Mouse (Mus musculus) neural tube, embryonic 12.5 days (tissue): ENCODE data around the gene Gabpb1. TPM values are rescaled to one million over a fixed set of nuclear protein-coding genes. Genes with fewer than 3 reads are reported as not detected.

Experiments used
- ATAC-seq: fragments of 200-750 bp; cut with Nextera tagmentation; 2 replicates; pipeline ENCODE4 v1.8.0; 2017; ENCODE audit warnings: low read depth, mild to moderate bottlenecking, moderate TSS enrichment, moderate library complexity; ENCODE audit not compliant: low FRiP score
- H3K27ac ChIP-seq: fragments of 300-500 bp; sonication (generic); 2 replicates; pipeline ENCODE4 v1.5.1; 2016
- H3K27me3 ChIP-seq: fragments of 300-500 bp; sonication (generic); replicated peaks from 2 replicates; pipeline ENCODE4 v1.6.1; 2016; ENCODE audit warnings: mild to moderate bottlenecking
- H3K36me3 ChIP-seq: fragments of 300-500 bp; sonication (generic); 2 replicates; pipeline ENCODE4 v1.6.1; 2016; ENCODE audit warnings: mild to moderate bottlenecking
- H3K4me1 ChIP-seq: fragments of 300-500 bp; sonication (generic); 2 replicates; pipeline ENCODE4 v1.6.1; 2016
- H3K4me2 ChIP-seq: fragments of 300-500 bp; sonication (generic); replicated peaks from 2 replicates; pipeline ENCODE4 v1.6.1; 2016; ENCODE audit warnings: mild to moderate bottlenecking
- H3K4me3 ChIP-seq: fragments of 300-500 bp; sonication (generic); 2 replicates; pipeline ENCODE4 v1.5.1; 2016
- H3K9ac ChIP-seq: fragments of 300-500 bp; sonication (generic); 2 replicates; pipeline ENCODE4 v1.6.1; 2016; ENCODE audit warnings: mild to moderate bottlenecking
- H3K9me3 ChIP-seq: fragments of 300-500 bp; sonication (generic); 2 replicates; pipeline ENCODE4 v1.6.1; 2016; ENCODE audit warnings: mild to moderate bottlenecking
- WGBS: fragments of 180-500 bp; shearing (Covaris S2); methylation state at CpG from one replicate; pipeline ENCODE4 v1.1.7; 2016; 5-methylcytosine and 5-hydroxymethylcytosine counted together
- polyA plus RNA-seq: library from polyadenylated mRNA; unstranded; fragments of >200 nt; fragmentation: Nextera tagmentation; extraction: Ambion mirVana; gene quantifications from 2 replicates; pipeline ENCODE4 v1.2.1, GENCODE M21; 2016

Gene Gabpb1
- polyA plus RNA-seq, 1 experiment from 2014 or later = 66.3 TPM

- ATAC-seq = no peak
- H3K4me1 ChIP-seq = no peaks in the 10 kb centered on the region
- no peak overlapping the region for H3K4me2 ChIP-seq
- H3K27me3 ChIP-seq = no peaks in the 10 kb centered on the region
- no peak overlapping the region for H3K9ac ChIP-seq
- no peaks in the 10 kb centered on the region for H3K36me3 ChIP-seq
- H3K9me3 ChIP-seq = no peaks in the 10 kb centered on the region
- no peak overlapping the region for H3K4me3 ChIP-seq
- 79% methylated on average over 14 of the region's 14 CpGs for WGBS
- no peak overlapping the region for H3K27ac ChIP-seq
These were observed 75.6 kb downstream of the Gabpb1 start for GRCm38 (mm10) chr2:126600533-126600932.

- Histone ChIP-seq H3K27ac (no peak overlapping the region), H3K4me2 (no peak overlapping the region), H3K4me3 (no peak overlapping the region), H3K4me1 (no peaks in the 10 kb centered on the region), H3K27me3 (no peaks in the 10 kb centered on the region), H3K9me3 (no peaks in the 10 kb centered on the region), H3K9ac (no peak overlapping the region), H3K36me3 (no peaks in the 10 kb centered on the region)
- ATAC-seq = no peak
- whole genome bisulfite sequencing = 12% methylated on average over 3 of the region's 3 CpGs
These were observed 77.1 kb downstream of the Gabpb1 start for GRCm38 (mm10) chr2:126599005-126599404.

GRCm38 (mm10) chr2:126598359-126598758 is 77.8 kb downstream of the Gabpb1 start:
- no peak for ATAC-seq
- Histone ChIP-seq H3K9me3 (no peaks in the 10 kb centered on the region), H3K27ac (no peak overlapping the region), H3K4me3 (no peak overlapping the region), H3K4me2 (no peak overlapping the region), H3K9ac (no peak overlapping the region), H3K27me3 (no peaks in the 10 kb centered on the region), H3K4me1 (no peaks in the 10 kb centered on the region), H3K36me3 (no peaks in the 10 kb centered on the region)
- 74% methylated on average over 2 of the region's 2 CpGs for WGBS

GRCm38 (mm10) chr2:126597279-126598241 is 78.6 kb downstream of the Gabpb1 start:
- Histone ChIP-seq H3K27me3 (no peaks in the 10 kb centered on the region), H3K9ac (no peak overlapping the region), H3K4me3 (no peak overlapping the region), H3K27ac (no peak overlapping the region), H3K36me3 (no peaks in the 10 kb centered on the region), H3K9me3 (no peaks in the 10 kb centered on the region), H3K4me1 (no peaks in the 10 kb centered on the region), H3K4me2 (no peak overlapping the region)
- WGBS = 88% methylated on average over 20 of the region's 20 CpGs
- no peak for ATAC-seq

GRCm38 (mm10) chr2:126596347-126597072 is 79.6 kb downstream of the Gabpb1 start:
- no peak overlapping the region for H3K4me2 ChIP-seq
- no peaks in the 10 kb centered on the region for H3K36me3 ChIP-seq
- no peak for ATAC-seq
- no peaks in the 10 kb centered on the region for H3K27me3 ChIP-seq
- no peak overlapping the region for H3K4me3 ChIP-seq
- H3K27ac ChIP-seq = no peak overlapping the region
- WGBS = 91% methylated on average over 7 of the region's 7 CpGs
- H3K9me3 ChIP-seq = no peaks in the 10 kb centered on the region
- H3K4me1 ChIP-seq = no peaks in the 10 kb centered on the region
- H3K9ac ChIP-seq = no peak overlapping the region

DNA sequence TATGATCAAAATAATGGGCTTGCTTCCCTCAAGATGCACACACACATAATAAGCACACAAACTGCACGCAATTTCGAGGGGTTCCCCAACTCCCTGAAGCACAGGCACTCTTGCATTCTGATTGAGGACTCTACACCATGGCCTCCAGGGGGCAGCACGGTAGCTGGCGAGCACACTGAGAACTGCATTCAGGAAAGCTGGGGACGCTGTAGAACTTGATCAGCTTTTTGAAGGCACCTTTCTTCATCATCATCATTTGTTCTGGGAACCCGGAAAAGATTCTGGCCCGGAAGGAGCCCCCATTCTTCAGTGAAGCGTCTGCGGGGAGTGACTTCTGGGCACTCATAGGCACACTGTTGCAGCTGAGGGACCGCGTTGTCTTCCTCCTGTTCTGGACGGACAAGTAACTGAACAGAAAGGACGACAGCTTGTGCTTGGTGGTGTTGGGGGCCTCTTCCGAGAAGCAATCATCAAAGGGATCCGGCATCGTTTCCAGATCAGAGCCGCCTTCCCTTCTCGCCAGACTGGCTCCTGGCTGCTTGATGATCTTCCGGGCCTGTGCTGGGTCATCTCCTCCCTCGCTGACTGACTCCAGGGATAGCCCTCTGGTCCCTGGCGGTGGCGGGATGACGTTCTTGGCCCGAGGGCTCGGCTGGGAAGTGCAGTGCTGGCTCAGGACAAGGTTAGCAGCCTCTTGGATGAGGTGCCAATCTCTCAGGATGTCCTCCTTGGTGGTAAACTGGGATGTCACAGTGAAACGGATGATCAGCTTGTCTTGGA is 82.1 kb downstream of the Gabpb1 start:
- Histone ChIP-seq H3K4me2 (peak overlapping the region; percentile 60), H3K36me3 (no peaks in the 10 kb centered on the region), H3K4me1 (no peaks in the 10 kb centered on the region), H3K9ac (no peak overlapping the region), H3K9me3 (no peaks in the 10 kb centered on the region), H3K27ac (no peak overlapping the region), H3K27me3 (no peaks in the 10 kb centered on the region), H3K4me3 (peak overlapping the region; percentile 20)
- 32% methylated on average over 26 of the region's 26 CpGs for WGBS
- no peak for ATAC-seq

GRCm38 (mm10) chr2:126591304-126591703 is 84.8 kb downstream of the Gabpb1 start:
- no peaks in the 10 kb centered on the region for H3K36me3 ChIP-seq
- H3K9me3 ChIP-seq = no peaks in the 10 kb centered on the region
- no peak overlapping the region for H3K27ac ChIP-seq
- no peaks in the 10 kb centered on the region for H3K27me3 ChIP-seq
- 89% methylated on average over 4 of the region's 4 CpGs for WGBS
- no peak overlapping the region for H3K9ac ChIP-seq
- H3K4me3 ChIP-seq = no peak overlapping the region
- ATAC-seq = no peak
- H3K4me1 ChIP-seq = no peaks in the 10 kb centered on the region
- no peak overlapping the region for H3K4me2 ChIP-seq

GRCm38 (mm10) chr2:126587468-126587867 is 88.7 kb downstream of the Gabpb1 start:
- H3K36me3 ChIP-seq = no peaks in the 10 kb centered on the region
- H3K27me3 ChIP-seq = no peaks in the 10 kb centered on the region
- H3K9ac ChIP-seq = no peak overlapping the region
- H3K4me1 ChIP-seq = no peaks in the 10 kb centered on the region
- no peaks in the 10 kb centered on the region for H3K9me3 ChIP-seq
- no peak for ATAC-seq
- no peak overlapping the region for H3K27ac ChIP-seq
- H3K4me2 ChIP-seq = no peak overlapping the region
- no peak overlapping the region for H3K4me3 ChIP-seq
- WGBS = 79% methylated on average over 3 of the region's 3 CpGs

- H3K36me3 ChIP-seq = no peaks in the 10 kb centered on the region
- no peaks in the 10 kb centered on the region for H3K27me3 ChIP-seq
- no peak overlapping the region for H3K4me3 ChIP-seq
- WGBS = 85% methylated on average over 8 of the region's 8 CpGs
- no peak overlapping the region for H3K4me2 ChIP-seq
- no peak overlapping the region for H3K9ac ChIP-seq
- no peak overlapping the region for H3K27ac ChIP-seq
- no peak for ATAC-seq
- H3K9me3 ChIP-seq = no peaks in the 10 kb centered on the region
- H3K4me1 ChIP-seq = no peaks in the 10 kb centered on the region
These were observed 91.3 kb downstream of the Gabpb1 start for GRCm38 (mm10) chr2:126584621-126585369.

DNA sequence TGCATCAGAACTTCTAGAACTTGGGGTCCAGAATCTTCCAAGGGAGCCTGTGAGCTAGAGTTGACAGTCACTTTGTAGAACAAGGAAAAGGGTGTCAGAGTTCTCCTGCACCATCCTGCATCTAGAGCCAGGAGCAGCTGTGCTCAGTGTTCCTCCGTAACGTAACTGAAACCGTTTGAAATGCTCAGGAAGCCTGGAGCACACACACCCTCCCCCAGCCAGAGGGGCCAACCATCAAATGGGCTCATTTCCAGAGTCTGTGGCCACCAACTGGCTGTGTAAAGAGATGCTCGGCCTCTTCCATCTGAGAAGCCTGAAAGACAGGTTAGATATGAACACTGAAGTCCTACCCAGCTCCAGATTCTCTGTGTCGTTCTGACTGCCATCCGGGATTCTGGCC is 92.2 kb downstream of the Gabpb1 start:
- no peak overlapping the region for H3K4me3 ChIP-seq
- no peaks in the 10 kb centered on the region for H3K27me3 ChIP-seq
- no peak overlapping the region for H3K27ac ChIP-seq
- 79% methylated on average over 6 of the region's 6 CpGs for WGBS
- no peak for ATAC-seq
- H3K4me2 ChIP-seq = no peak overlapping the region
- no peaks in the 10 kb centered on the region for H3K9me3 ChIP-seq
- H3K4me1 ChIP-seq = no peaks in the 10 kb centered on the region
- H3K36me3 ChIP-seq = no peaks in the 10 kb centered on the region
- no peak overlapping the region for H3K9ac ChIP-seq

GRCm38 (mm10) chr2:126579282-126579681 is 96.9 kb downstream of the Gabpb1 start:
- Histone ChIP-seq H3K27me3 (no peaks in the 10 kb centered on the region), H3K9ac (no peak overlapping the region), H3K9me3 (no peaks in the 10 kb centered on the region), H3K4me3 (no peak overlapping the region), H3K36me3 (no peaks in the 10 kb centered on the region), H3K27ac (no peak overlapping the region), H3K4me1 (no peaks in the 10 kb centered on the region), H3K4me2 (no peak overlapping the region)
- WGBS = 97% methylated on average over 1 of the region's 1 CpGs
- ATAC-seq = no peak
